Mouse (Mus musculus) liver, adult 2 months (tissue): ENCODE results near the gene Skap2.
A peak's percentile ranks its signal among the peaks of the same experiment; 100 is the strongest.

Experiments used
- CTCF ChIP-seq: fragments of 200-500 bp; IDR thresholded peaks from 2 replicates; pipeline ENCODE4 v1.5.1; 2011; ENCODE audit warnings: low read depth, low read length, control low read depth
- POLR2A ChIP-seq: fragments of 200-500 bp; IDR thresholded peaks from 2 replicates; pipeline ENCODE4 v1.6.1; 2011; ENCODE audit warnings: low read length, control low read depth; ENCODE audit not compliant: insufficient read depth; ENCODE audit errors: extremely low read depth

DNA sequence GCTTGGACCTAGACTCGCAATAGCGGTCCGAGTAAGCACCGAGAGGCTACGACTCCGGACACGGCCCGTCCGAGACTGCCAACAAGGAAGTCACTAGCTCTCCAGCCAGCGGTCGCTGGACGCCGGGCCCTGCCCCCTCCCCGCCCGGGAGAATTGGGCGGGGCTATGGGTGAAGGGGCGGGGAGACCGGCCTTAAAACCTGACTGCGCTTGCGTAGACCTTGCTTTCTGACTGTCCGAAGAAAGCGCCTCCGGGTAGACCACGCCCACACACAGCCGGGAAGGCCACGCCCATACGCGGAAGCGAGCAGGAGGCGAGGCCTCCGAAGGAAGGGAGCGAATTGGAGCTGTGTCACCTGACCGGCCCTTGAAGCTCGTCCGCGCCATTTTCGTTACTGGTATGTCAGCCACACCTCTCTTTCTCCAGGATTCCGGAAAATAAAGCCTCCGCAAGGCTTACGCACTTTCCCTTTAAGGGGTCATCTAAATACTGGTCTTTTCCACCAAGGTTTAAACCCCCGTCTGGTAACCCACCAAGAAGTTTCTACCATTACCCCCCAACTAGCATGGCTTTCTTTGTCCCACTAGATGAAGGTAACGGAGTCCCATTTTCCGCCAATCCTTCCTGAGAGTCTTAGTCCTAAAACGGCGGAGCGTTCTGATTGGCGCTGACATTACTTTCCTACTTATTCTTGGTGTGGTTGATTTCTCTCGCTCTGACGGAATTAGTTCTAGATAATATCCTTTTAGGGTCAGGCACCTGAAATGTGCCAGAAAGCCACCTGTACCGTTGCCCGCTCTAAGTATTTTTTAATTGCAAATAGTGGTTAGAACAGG, at the start of gene Skap2:
- TF ChIP-seq CTCF (no peak), POLR2A (peak; percentile 86)
